Mouse (Mus musculus) brown adipose tissue, adult 24 weeks (tissue): Measurements from ENCODE around the gene Lpgat1. TPM values are rescaled to one million over a fixed set of nuclear protein-coding genes. Genes with fewer than 3 reads are reported as not detected.

Experiments
- polyA plus RNA-seq: library from polyadenylated mRNA; stranded (reverse); fragments of >200 nt; gene quantifications from 2 replicates; pipeline ENCODE4 v1.2.4, GENCODE M21; 2012; ENCODE audit not compliant: missing spikeins, insufficient read depth, insufficient read length

Gene Lpgat1
- polyA plus RNA-seq, 1 experiment, result 40.5 TPM

Other genes starting within 250 kb of the Lpgat1 start
- gene Dtl, start 142.3 kb upstream of the Lpgat1 start, polyA plus RNA-seq, result 1.1 and 1.8 TPM in 2 replicates
- 8.7 and 9.3 TPM in 2 replicates for gene Ints7, start 142.2 kb upstream of the Lpgat1 start, polyA plus RNA-seq
- gene Nek2, start 103.6 kb downstream of the Lpgat1 start, polyA plus RNA-seq, result not detected in 2 replicates
- gene Slc30a1, start 188.9 kb downstream of the Lpgat1 start, polyA plus RNA-seq, result 4.5 and 5.8 TPM in 2 replicates